Mouse (Mus musculus): ENCODE measurements at regions not wholly inside any gene's neighbourhood (a gene's known extent, or its start where the extent isn't known, plus 50 kb on each side); places are given as distances from the start of the nearest gene placed in this dataset.

- TF ChIP-seq CTCF (IDR thresholded peaks at IDR 0.05; ENCODE audit: borderline replicate concordance, extremely low read depth, insufficient read depth, insufficient read length) (no peak), POLR2A (IDR thresholded peaks at IDR 0.05; ENCODE audit: borderline replicate concordance, extremely low read depth, insufficient read depth, insufficient read length, poor library complexity, severe bottlenecking) (no peak)
Observed at GRCm38 (mm10) chr10:8995097-8995496, 109.2 kb upstream of the Sash1 start.

Data from brain, embryonic 14.5 days (tissue).